Mouse (Mus musculus) brain, embryonic 18.5 days (tissue): ENCODE measurements around the gene Gm7982.
"Not testable (repeated sequence)": the region's sequence is repeated elsewhere in the genome, so short reads cannot be mapped to it uniquely, and the experiment has no call there.

Experiments used
- DNase-seq: peaks from one replicate; pipeline ENCODE4 v3.0.0-alpha.2; 2012; ENCODE audit warnings: low read depth, low spot score

The Gm7982 gene

DNA sequence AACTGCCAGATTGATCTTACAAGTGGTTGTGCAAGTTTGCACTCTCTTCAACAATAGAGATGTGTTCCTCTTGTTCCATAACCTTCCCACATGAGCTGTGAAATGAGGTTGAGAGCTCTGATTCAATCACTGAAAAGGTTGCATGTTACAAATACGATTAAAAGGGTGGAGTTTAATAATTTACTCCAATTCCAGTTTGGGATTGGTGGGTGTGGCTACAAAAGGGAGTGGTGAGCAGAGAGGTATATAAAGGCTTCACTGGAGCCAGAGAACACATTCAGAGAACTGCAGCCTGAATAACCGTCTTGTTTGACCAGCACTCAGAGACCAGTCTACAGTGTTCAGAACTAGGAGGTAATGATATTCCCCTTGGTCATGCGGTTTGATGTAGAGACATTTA lies at the start of gene Gm7982:
TSS of gene Gm7982 (plus strand) at position 301 of the 400 bp plus-strand sequence.
- DNase-seq = not testable (repeated sequence)

DNA sequence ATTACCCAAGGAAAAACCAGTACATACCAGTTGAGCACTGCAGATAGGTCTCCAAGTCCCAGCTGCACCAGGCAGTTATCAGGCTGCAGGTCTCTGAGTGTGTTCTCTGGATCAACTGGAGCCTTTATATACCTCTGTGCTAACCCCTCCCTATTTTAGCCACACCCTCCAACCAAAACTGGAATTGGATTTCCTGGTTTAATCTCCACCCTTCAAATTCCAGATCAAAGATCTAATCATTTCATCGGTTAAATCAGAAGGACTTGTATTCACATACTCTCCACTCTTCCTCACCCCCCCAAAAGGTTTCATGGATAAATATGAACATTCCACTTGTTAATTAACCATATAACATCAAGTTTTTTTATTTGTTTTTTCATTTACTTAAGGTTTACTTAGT lies 5.7 kb upstream of the Gm7982 start, which contains the start of gene Gm7978:
TSS of gene Gm7978 (minus strand) at position 101 of the 400 bp plus-strand sequence.
- not testable (repeated sequence) for DNase-seq

DNA sequence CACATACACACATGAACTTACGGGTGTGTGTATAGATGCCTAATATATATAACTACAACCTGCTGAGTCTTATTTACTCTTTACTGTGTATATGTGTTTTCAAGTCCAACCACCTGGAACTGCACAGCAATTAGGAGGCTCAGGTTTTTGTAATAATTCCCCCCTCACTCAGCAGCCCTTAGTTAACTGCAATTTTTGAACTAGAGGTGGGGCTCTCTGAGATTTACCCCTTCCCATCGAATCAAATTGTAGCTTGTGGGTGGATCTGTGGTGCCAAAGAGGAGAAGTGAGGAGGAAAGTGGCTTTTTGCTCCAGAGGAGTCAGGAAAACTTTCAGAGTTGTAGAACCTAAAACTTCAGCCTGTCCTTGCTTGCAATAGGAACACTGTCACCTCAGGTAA lies 33.9 kb downstream of the Gm7982 start, which contains the start of gene E330014E10Rik:
TSS of gene E330014E10Rik (plus strand) at position 301 of the 400 bp plus-strand sequence.
- DNase-seq = not testable (repeated sequence)
